Mouse (Mus musculus): ENCODE results near the gene Kmt5b. TPM values are rescaled to one million over a fixed set of nuclear protein-coding genes. Genes with fewer than 3 reads are reported as not detected.
A peak's percentile ranks its signal among the peaks of the same experiment; 100 is the strongest.

Kmt5b gene
- polyA plus RNA-seq, 2 experiments, result 25.2 to 36.5 TPM

DNA sequence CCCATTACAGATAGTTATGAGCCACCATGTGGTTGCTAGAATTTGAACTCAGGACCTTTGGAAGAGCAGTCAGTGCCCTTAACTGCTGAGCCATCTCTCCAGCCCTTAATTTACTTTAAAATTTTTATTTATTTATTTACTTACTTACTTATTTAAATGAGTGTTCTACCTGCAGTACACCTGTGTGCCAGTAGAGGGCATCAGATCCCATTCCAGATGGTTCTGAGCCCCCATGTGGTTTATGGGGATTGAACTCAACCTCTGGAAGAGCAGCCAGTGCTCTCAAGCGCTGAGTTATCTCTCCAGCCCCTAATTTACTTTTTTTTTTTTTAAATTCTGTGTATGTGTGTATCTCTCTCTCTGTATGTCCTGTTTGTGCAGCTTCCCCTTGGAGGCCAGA lies 42.4 kb upstream of the Kmt5b start:
- Histone ChIP-seq H3K9ac (ENCODE audit: low read depth, low read length, severe bottlenecking) (no peak overlapping the region), H3K36me3 (ENCODE audit: control insufficient read depth, insufficient read depth, low read length) (no peaks in the 10 kb centered on the region), H3K4me1 (ENCODE audit: control insufficient read depth, insufficient read depth, low read length) (no peaks in the 10 kb centered on the region; the same call in 1 of the 2 replicates), H3K9me3 (ENCODE audit: control insufficient read depth, low read length) (no peaks in the 10 kb centered on the region), H3K27ac (replicated peaks; ENCODE audit: low read depth, low read length) (no peak overlapping the region), H3K27me3 (ENCODE audit: control insufficient read depth, insufficient read depth, low read length) (no peaks in the 10 kb centered on the region), H3K4me3 (replicated peaks; ENCODE audit: low read length) (no peak overlapping the region), H3K4me2 (replicated peaks; ENCODE audit: low read depth, low read length, severe bottlenecking) (no peak overlapping the region)
- TF ChIP-seq POLR2A (IDR thresholded peaks at IDR 0.05; ENCODE audit: borderline replicate concordance, extremely low read depth, insufficient read depth, insufficient read length), result no peak
- WGBS, result 23% methylated on average over 1 of the region's 1 CpGs
- ATAC-seq (ENCODE audit: low FRiP score, low read depth) (no peak), DNase-seq (ENCODE audit: low spot score) (peak; percentile 65)

DNA sequence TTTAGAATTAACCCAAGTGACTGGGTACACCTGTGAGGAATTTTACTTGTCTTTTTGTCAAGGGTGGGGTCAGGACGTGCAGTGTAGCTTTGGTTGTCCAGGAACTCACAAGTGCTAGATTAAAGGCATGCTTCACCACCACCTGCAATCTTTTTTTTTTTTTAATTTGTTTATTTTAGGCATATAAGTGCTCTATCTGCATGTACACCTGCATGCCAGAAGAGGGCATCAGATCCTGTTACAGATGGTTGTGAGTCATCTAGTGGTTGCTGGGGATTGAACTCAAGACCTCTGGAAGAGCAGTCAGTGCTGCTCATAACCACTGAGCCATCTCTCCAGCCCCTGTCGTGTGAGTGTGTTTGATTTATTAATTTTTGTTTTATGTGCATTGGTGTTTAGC lies 38.3 kb upstream of the Kmt5b start:
- Histone ChIP-seq H3K4me1 (ENCODE audit: control insufficient read depth, insufficient read depth, low read length) (no peaks in the 10 kb centered on the region), H3K27ac (replicated peaks; ENCODE audit: low read depth, low read length) (no peak overlapping the region), H3K36me3 (ENCODE audit: control insufficient read depth, insufficient read depth, low read length) (no peaks in the 10 kb centered on the region), H3K9ac (ENCODE audit: low read depth, low read length, severe bottlenecking) (no peak overlapping the region), H3K9me3 (ENCODE audit: control insufficient read depth, low read length) (no peaks in the 10 kb centered on the region), H3K27me3 (ENCODE audit: control insufficient read depth, insufficient read depth, low read length) (no peaks in the 10 kb centered on the region), H3K4me2 (replicated peaks; ENCODE audit: low read depth, low read length, severe bottlenecking) (no peak overlapping the region), H3K4me3 (replicated peaks; ENCODE audit: low read length) (no peak overlapping the region)
- ATAC-seq (ENCODE audit: low FRiP score, low read depth) (no peak), DNase-seq (ENCODE audit: low spot score) (no peak)
- WGBS, result 64% methylated on average over 2 of the region's 2 CpGs
- no peak for TF ChIP-seq POLR2A (IDR thresholded peaks at IDR 0.05; ENCODE audit: borderline replicate concordance, extremely low read depth, insufficient read depth, insufficient read length)

DNA sequence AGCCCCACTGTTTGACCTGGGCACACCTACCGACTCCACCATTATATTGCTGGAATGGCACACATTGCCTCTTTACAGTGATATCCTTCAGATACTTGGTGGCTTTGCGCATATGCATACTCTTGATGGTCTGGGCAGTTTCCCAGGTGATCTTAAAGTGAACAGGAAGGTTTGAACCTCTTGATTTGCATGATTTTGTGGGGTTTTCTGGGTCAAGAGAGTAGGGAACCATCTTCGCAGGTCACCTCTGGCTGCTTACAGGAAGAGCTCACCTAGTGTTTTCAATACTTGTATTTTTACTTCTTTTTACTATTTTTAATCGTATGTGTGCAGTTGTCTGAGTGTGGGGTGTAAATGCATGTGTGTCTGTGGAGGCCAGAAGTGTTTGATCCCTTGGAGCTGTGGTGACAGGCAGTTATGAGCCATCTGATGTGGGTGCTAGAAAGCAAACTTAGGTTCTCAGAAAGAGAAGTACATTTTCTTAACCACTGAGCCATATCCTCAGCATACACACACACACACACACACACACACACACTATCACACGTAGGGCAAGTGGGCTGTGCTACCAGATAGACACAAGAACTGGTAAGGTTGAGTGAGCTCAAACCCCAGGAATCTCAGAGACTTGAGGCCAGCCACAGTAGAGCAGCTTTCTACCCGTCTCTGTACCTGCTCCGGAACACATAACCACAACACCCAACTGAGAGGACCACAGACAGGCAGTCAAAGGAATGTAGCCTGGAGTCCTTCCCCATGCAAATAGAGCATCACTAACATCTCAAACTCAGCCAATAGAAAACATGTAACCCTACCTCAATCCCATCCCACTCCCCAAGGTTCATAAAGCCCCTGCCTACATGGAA lies 36.2 kb upstream of the Kmt5b start:
- TF ChIP-seq POLR2A (IDR thresholded peaks at IDR 0.05; ENCODE audit: borderline replicate concordance, extremely low read depth, insufficient read depth, insufficient read length), result no peak
- DNase-seq (ENCODE audit: low spot score), result no peak
- Histone ChIP-seq H3K9ac (ENCODE audit: low read depth, low read length, severe bottlenecking) (no peak overlapping the region), H3K4me1 (ENCODE audit: control insufficient read depth, insufficient read depth, low read length) (no peaks in the 10 kb centered on the region), H3K36me3 (ENCODE audit: control insufficient read depth, insufficient read depth, low read length) (no peaks in the 10 kb centered on the region), H3K4me3 (replicated peaks; ENCODE audit: low read length) (no peak overlapping the region), H3K27ac (replicated peaks; ENCODE audit: low read depth, low read length) (no peak overlapping the region), H3K4me2 (replicated peaks; ENCODE audit: low read depth, low read length, severe bottlenecking) (no peak overlapping the region), H3K9me3 (ENCODE audit: control insufficient read depth, low read length) (no peaks in the 10 kb centered on the region), H3K27me3 (ENCODE audit: control insufficient read depth, insufficient read depth, low read length) (no peaks in the 10 kb centered on the region)
- ATAC-seq (ENCODE audit: low FRiP score, low read depth), result no peak
- WGBS, result 76% methylated on average over 7 of the region's 7 CpGs

DNA sequence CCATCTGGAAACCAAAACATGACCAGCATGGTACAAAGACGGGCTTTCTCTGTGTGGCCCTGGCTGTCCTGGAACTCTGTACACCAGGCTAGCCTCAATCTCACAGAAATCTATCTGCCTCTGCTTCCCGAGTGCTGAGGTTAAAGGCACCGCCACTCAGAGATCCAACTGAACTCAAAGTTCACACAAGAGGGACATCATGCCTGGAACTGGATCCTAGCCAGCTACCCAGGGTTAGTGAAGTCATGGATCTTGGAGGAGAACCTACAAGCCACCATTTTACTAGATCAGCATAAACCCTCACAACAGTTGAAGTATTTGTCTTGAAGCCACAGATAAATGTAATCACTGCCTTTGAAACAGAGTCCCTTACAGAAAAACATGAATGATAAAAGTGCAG lies 31.2 kb upstream of the Kmt5b start:
- no peak for TF ChIP-seq POLR2A (IDR thresholded peaks at IDR 0.05; ENCODE audit: borderline replicate concordance, extremely low read depth, insufficient read depth, insufficient read length)

DNA sequence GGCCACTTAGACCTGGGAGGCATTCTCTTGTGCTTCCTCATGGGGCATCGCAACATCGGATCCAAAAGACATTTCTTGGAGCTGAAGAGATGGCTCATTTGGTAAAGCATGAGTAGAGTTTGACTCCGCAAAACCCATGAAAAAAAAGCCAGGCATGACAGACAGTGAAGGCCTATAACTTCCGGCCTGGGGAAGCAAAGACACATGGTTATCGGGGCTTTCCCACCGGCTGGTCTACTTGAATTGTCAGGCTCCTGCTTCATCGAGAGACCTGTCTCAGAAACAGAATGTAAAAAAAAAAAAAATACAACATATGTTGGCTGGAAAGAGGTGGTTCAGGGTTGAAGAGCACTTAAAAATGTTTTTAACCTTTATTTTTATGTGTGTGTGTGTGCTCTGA lies 27.6 kb upstream of the Kmt5b start:
- no peak for ATAC-seq (ENCODE audit: low FRiP score, low read depth)
- Histone ChIP-seq H3K9me3 (ENCODE audit: control insufficient read depth, low read length) (no peaks in the 10 kb centered on the region), H3K4me1 (ENCODE audit: control insufficient read depth, insufficient read depth, low read length) (no peaks in the 10 kb centered on the region), H3K27ac (replicated peaks; ENCODE audit: low read depth, low read length) (no peak overlapping the region), H3K4me2 (replicated peaks; ENCODE audit: low read depth, low read length, severe bottlenecking) (no peak overlapping the region), H3K4me3 (replicated peaks; ENCODE audit: low read length) (no peak overlapping the region), H3K27me3 (ENCODE audit: control insufficient read depth, insufficient read depth, low read length) (no peaks in the 10 kb centered on the region), H3K36me3 (ENCODE audit: control insufficient read depth, insufficient read depth, low read length) (no peaks in the 10 kb centered on the region), H3K9ac (ENCODE audit: low read depth, low read length, severe bottlenecking) (no peak overlapping the region)
- TF ChIP-seq POLR2A (IDR thresholded peaks at IDR 0.05; ENCODE audit: borderline replicate concordance, extremely low read depth, insufficient read depth, insufficient read length), result no peak
- 91% methylated on average over 7 of the region's 7 CpGs for WGBS
- no peak for DNase-seq (ENCODE audit: low spot score)

More for the DNA sequence above, 31.2 kb upstream of the Kmt5b start:
- ATAC-seq (ENCODE audit: low FRiP score, low read depth), result no peak
- no peak overlapping the region for H3K4me2 ChIP-seq (replicated peaks; ENCODE audit: low read depth, low read length, severe bottlenecking)
- H3K36me3 ChIP-seq (ENCODE audit: control insufficient read depth, insufficient read depth, low read length), result no peaks in the 10 kb centered on the region
- no peaks in the 10 kb centered on the region for H3K9me3 ChIP-seq (ENCODE audit: control insufficient read depth, low read length)
- H3K9ac ChIP-seq (ENCODE audit: low read depth, low read length, severe bottlenecking), result no peak overlapping the region
- no peak overlapping the region for H3K27ac ChIP-seq (replicated peaks; ENCODE audit: low read depth, low read length)
- H3K4me3 ChIP-seq (replicated peaks; ENCODE audit: low read length), result no peak overlapping the region
- whole genome bisulfite sequencing, result 81% methylated on average over 3 of the region's 3 CpGs
- no peaks in the 10 kb centered on the region for H3K27me3 ChIP-seq (ENCODE audit: control insufficient read depth, insufficient read depth, low read length)
- DNase-seq (ENCODE audit: low spot score), result no peak
- no peaks in the 10 kb centered on the region for H3K4me1 ChIP-seq (ENCODE audit: control insufficient read depth, insufficient read depth, low read length)

All from limb, embryonic 14.5 days (tissue).